Mouse (Mus musculus) layer of hippocampus, postnatal 10 days (tissue): ENCODE data around the gene Gkn3. TPM values are rescaled to one million over a fixed set of nuclear protein-coding genes. Genes with fewer than 3 reads are reported as not detected.
A peak's percentile ranks its signal among the peaks of the same experiment; 100 is the strongest.

Experiments
- DNase-seq, 2 experiments: peaks; one replicate each; pipeline ENCODE4 v3.0.0; 2021; ENCODE audit warnings: low spot score in 2 of 2
- total RNA-seq, 2 experiments: library from RNA; stranded (reverse); gene quantifications; 2 replicates each; pipeline ENCODE4 v1.2.3; 2021

The Gkn3 gene
- total RNA-seq, 2 experiments from 2014 or later: 1.0 to 1.8 TPM

GRCm38 (mm10) chr6:87354441-87354840 lies 34.3 kb downstream of the Gkn3 start:
- DNase-seq: no peak

- no peak for DNase-seq
These were observed 37.9 kb downstream of the Gkn3 start, which contains the start of gene Gkn1 for GRCm38 (mm10) chr6:87350829-87351228. Gene Gkn1, minus strand, starts transcription at chr6:87350942.

- no peak for DNase-seq
These were observed 52.8 kb downstream of the Gkn3 start for GRCm38 (mm10) chr6:87335935-87336295.

GRCm38 (mm10) chr6:87335091-87335934 lies 53.4 kb downstream of the Gkn3 start, which contains the start of gene Antxr1:
Gene Antxr1, minus strand, starts transcription at chr6:87335821.
- DNase-seq: peak; percentile 60 to 71

- peak; percentile 44 to 51 for DNase-seq
These were observed 54.2 kb downstream of the Gkn3 start for GRCm38 (mm10) chr6:87334361-87335090.

Other genes with a start within 250 kb of the Gkn3 start
- 10 to 100 TPM; 15.4 to 16.5 TPM for gene Antxr1, start 53.1 kb downstream of the Gkn3 start, total RNA-seq
- gene Gkn1, start 38.0 kb downstream of the Gkn3 start, total RNA-seq: not detected
- gene Gkn2, start 15.6 kb downstream of the Gkn3 start, total RNA-seq: not detected
- gene Bmp10, start 40.1 kb upstream of the Gkn3 start, total RNA-seq: under 1 TPM; 0.09 TPM
- 1 to 10 TPM; 3.5 to 4.5 TPM for gene Arhgap25, start 144.3 kb upstream of the Gkn3 start, total RNA-seq
- 1 to 10 TPM in 1 of 2 experiments, under 1 TPM in 1; 0.59 to 1.1 TPM for gene Prokr1, start 201.8 kb upstream of the Gkn3 start, total RNA-seq